Mouse (Mus musculus) regulatory T cell (primary cell): ENCODE results near the gene Ranbp10.

Source experiments
- in situ Hi-C: fragments of 300-600 bp; cut with MboI, MseI; formaldehyde crosslinking; loops from one replicate; pipeline ENCODE4 v1.15.1; 2025; ENCODE audit warnings: high pct_unique_total_duplicates

Gene Ranbp10

GRCm38 (mm10) chr8:105826861-105827848 is at the start of gene Ranbp10, which contains the start of gene Tsnaxip1:
TSS of gene Ranbp10 (minus strand) at chr8:105827350.
TSS of gene Tsnaxip1 (plus strand) at chr8:105827731.
- in situ Hi-C loops: loop anchor here (5.0 kb wide), 1 partner anchor 35 kb away; the partner anchor contains the start of gene Nutf2

- in situ Hi-C loops: no loop called here
Observed at GRCm38 (mm10) chr8:105874301-105874700, 47.2 kb upstream of the Ranbp10 start.

- in situ Hi-C loops: no loop called here
Observed at GRCm38 (mm10) chr8:105866364-105867029, 39.3 kb upstream of the Ranbp10 start.

DNA sequence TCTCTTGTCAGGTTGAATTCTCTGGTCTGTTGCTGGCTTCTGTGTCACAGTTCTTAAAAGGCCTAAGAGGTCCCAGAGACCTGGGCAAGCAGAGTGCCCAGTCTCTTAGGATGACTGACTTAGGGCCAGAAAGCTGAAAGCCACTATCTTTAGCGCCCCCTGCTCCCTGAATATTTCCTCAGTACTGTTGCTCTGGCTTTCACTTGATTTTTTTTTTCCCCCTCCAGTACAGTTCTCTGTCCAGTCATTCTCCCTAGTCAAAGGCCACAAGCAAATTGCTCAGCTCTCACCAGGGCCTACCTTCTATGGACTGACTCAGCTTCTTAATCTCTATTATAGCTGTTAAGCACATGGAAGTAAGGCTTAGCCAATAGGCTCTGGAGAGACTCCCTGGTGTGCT is 34.8 kb upstream of the Ranbp10 start:
- in situ Hi-C loops: loop anchor here (5.0 kb wide), 1 partner anchor 35 kb away; the partner anchor contains the start of genes Ranbp10 and Tsnaxip1

- in situ Hi-C loops: loop anchor here (5.0 kb wide), 1 partner anchor 33 kb away; the partner anchor contains the start of genes Ranbp10 and Tsnaxip1
Observed at GRCm38 (mm10) chr8:105860143-105860981, 33.2 kb upstream of the Ranbp10 start, which contains the start of gene Nutf2. TSS of gene Nutf2 (plus strand) at chr8:105860580.

GRCm38 (mm10) chr8:105859314-105859713 is 32.2 kb upstream of the Ranbp10 start:
- in situ Hi-C loops: no loop called here

DNA sequence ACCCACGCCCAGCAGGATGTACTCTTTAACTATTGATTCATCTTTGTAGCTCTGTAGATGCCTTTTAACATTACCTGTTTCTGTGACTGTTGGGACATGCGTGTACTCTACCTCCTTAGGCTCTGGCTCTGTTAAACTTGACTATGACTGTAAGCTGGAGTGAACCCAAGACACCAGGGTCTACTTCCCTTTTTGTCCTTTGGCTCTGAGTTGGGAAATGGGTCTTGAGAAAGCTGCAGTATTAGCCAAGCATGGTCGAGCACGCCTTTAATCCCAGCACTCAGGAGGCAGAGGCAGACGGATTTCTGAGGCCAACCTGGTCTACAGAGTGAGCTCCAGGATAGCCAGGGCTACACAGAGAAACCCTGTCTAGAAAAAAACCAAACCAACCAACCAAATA is 31.3 kb upstream of the Ranbp10 start:
- in situ Hi-C loops: no loop called here

DNA sequence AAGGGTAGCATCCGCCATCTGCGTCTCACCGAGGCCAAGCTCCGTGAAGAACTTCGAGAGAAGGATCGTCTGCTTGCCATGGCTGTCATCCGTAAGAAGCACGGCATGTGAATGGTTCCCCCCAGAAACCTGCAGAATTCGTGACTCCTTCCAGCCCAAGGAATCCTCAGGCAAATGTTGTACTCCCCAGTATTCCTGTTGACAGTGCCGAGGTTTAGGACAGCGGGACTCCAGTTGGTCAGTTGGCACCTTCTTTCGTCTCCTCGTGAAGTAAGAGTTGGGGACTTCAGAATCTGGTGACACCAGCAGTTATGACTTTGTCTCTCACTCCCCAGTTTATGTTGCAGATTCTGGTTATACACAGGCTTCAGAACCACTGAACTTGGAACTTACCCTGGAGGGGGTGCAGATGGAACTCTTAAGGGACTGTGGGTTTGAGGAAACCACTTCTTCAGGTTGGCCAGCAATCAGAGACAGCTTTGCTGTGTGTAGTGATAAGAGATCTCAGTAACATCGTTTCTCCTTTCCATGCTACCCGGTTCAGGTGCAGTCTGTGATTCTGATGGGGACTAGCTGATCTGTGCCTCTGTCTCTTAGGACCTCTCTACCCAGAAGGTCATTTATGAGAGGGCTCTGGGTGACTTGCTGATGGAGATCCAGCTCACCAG is 29.2 kb upstream of the Ranbp10 start:
- in situ Hi-C loops: no loop called here

GRCm38 (mm10) chr8:105855248-105856167 is 28.4 kb upstream of the Ranbp10 start:
- in situ Hi-C loops: no loop called here

- in situ Hi-C loops: no loop called here
Observed at GRCm38 (mm10) chr8:105854715-105855216, 27.6 kb upstream of the Ranbp10 start, which contains the start of gene Thap11. TSS of gene Thap11 (plus strand) at chr8:105855132.

- in situ Hi-C loops: no loop called here
Observed at GRCm38 (mm10) chr8:105854303-105854702, 27.2 kb upstream of the Ranbp10 start.

GRCm38 (mm10) chr8:105853178-105853577 is 26.0 kb upstream of the Ranbp10 start, which contains the start of gene Cenpt:
TSS of gene Cenpt (minus strand) at chr8:105853278.
- in situ Hi-C loops: no loop called here

DNA sequence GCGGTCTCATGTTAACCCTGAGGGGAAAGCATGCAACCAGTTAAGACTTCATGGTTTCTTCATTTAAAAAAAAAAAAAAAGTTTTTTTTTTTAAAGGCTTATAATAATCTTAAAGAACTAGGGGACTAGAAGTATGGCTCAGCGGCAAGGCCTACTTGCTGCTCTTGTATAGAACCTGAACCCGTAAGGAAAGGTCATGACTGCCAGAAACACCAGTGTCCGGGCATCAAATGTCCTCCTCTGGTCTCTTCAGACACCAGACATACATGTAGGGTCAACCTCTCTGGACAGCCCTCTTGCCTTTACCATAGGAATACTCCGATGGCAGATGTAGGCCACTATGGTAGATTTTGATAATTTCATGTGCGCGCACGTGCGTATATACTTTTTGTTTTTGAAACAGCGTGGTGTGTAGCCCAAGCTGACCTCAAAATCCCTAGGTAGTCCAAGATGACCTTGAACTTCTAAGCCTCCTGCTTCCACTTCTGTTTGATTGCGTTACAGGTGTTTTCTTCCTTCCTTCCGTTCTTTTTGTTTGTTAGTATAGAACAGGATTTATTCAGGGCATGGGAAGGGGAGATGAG is 25.1 kb upstream of the Ranbp10 start:
- in situ Hi-C loops: no loop called here

- in situ Hi-C loops: no loop called here
Observed at GRCm38 (mm10) chr8:105851651-105852143, 24.5 kb upstream of the Ranbp10 start.

DNA sequence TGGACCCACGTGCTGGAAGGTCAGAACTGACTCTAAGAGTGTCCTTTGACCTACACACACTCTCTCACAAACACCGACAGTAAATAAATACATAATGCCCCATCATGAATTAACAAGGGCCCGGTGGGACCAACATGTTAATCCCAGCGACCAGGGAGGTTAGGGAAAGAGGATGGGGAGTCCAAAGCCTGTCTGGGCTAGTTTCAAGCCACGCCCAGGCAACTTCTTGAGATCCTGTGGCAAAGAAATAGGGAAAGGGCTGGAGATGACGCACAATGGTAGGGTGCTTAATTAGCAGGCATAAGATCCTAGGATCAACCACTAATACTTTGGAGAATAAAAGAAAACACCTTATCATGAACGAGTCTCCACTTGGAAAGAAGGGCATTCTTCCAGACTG is 23.5 kb upstream of the Ranbp10 start:
- in situ Hi-C loops: no loop called here

DNA sequence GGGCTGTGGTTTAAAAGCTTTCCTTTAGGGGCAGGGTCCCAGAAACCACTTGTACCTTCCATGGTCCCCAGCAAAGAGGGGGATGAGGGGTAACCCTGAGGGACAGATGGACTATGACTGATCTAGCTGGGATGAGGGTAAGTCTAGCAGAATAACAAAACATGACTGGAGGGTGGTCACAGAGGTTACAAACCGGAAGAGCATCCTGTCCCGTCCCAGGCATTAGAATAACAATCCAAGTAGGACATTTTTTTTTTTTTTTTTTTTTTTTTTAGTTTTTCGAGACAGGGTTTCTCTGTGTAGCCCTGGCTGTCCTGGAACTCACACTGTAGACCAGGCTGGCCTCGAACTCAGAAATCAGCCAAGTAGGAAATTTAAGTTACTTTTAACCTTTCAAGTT is 22.9 kb upstream of the Ranbp10 start:
- in situ Hi-C loops: no loop called here

DNA sequence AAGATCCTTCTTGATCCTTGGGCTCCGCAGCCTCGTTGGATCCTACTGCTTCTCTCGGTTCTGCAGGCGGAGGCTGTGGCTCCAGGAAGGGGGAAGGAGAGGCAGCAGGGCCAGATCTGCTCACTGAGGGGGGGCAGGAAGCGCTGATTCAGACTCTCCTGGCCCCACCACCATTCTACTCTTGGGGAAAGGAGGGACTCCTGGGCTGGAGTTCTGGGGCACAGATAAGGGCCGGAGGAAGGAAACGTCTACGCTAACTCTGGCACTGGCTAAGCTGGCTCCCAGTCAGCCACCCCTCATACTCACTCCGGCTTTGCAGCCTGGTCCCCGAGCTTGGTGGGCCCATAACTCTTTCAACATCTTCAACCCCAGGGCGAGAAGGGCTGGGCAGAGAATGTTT is 19.5 kb upstream of the Ranbp10 start:
- in situ Hi-C loops: no loop called here

DNA sequence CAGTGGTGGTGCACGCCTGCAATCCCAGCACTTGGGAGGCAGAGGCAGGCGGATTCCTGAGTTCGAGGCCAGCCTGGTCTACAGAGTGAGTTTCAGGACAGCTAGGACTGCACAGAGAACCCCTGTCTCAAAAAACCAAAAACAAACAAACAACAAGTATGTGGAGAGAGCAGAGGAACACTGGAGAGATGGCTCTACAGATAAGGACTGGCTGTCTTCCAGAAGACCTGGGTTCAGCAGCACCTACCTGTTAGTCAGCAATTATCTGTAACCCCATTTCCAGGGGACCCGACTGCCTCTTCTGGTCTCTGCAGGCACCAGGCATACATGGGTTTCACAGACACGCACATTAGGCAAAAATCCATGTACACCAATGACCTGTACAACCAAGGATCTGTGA is 12.1 kb upstream of the Ranbp10 start:
- in situ Hi-C loops: no loop called here

DNA sequence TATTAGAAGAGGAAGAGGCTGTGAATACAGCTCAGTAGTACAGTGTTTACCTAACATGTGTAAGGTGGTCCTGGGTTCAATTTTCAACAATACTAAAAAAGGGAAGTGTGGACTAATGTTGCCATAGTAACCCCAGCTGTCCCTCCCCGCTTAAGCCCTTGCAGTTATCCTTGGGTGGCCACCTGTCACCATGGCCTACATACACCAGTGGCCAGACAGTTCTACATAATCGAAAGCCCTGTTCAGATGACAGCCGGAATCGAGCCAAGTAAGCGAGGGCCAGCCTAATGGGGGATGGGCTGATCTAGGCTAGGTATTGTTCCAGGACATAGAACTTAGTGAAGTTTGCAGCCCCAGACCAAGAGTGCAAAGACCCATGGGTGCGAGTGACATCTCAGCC is 9.8 kb upstream of the Ranbp10 start:
- in situ Hi-C loops: no loop called here
